Mouse (Mus musculus) liver, adult 10 weeks (tissue): ENCODE data around the gene Ppp1r16b. TPM values are rescaled to one million over a fixed set of nuclear protein-coding genes. Genes with fewer than 3 reads are reported as not detected.

Experiments used
- polyA plus RNA-seq: library from polyadenylated mRNA; stranded (reverse); fragments of 350-450 nt; fragmentation: Illumina TruSeq; extraction: RNeasy Lipid Tissue Mini Kit (QIAGEN cat#74804); gene quantifications from one replicate; pipeline ENCODE4 v1.2.3, GENCODE M21; 2014; ENCODE audit warnings: low read depth, low replicate concordance

Gene Ppp1r16b
- 0.72 TPM for polyA plus RNA-seq

GRCm38 (mm10) chr2:158665098-158665497 lies at the start of gene Ppp1r16b:
Gene Ppp1r16b, plus strand, starts transcription at chr2:158665398.

GRCm38 (mm10) chr2:158624718-158625222 lies 40.4 kb upstream of the Ppp1r16b start, which contains the start of gene Actr5:
Gene Actr5, plus strand, starts transcription at chr2:158624888.

GRCm38 (mm10) chr2:158767742-158768339 lies 102.6 kb downstream of the Ppp1r16b start, which contains the start of gene Fam83d:
Gene Fam83d, plus strand, starts transcription at chr2:158768093.

GRCm38 (mm10) chr2:158794494-158795004 lies 129.4 kb downstream of the Ppp1r16b start, which contains the start of gene Dhx35:
Gene Dhx35, plus strand, starts transcription at chr2:158794807.

Other genes with a start within 250 kb of the Ppp1r16b start
- not detected for gene Adig, start 162.8 kb upstream of the Ppp1r16b start, polyA plus RNA-seq
- not detected for gene Arhgap40, start 152.6 kb upstream of the Ppp1r16b start, polyA plus RNA-seq
- gene Slc32a1, start 54.6 kb upstream of the Ppp1r16b start, polyA plus RNA-seq, result not detected
- gene Actr5, start 40.5 kb upstream of the Ppp1r16b start, polyA plus RNA-seq, result 0.32 TPM
- gene Fam83d, start 102.7 kb downstream of the Ppp1r16b start, polyA plus RNA-seq, result not detected
- 3.1 TPM for gene Dhx35, start 129.4 kb downstream of the Ppp1r16b start, polyA plus RNA-seq